Mouse (Mus musculus) induced T-regulatory cell, adult 2 months (primary cell): Measurements from ENCODE around the gene Grasp.

ENCODE experiments used
- DNase-seq: peaks from one replicate; pipeline ENCODE4 v3.0.0-alpha.2; 2012; ENCODE audit warnings: low read depth

Grasp gene

DNA sequence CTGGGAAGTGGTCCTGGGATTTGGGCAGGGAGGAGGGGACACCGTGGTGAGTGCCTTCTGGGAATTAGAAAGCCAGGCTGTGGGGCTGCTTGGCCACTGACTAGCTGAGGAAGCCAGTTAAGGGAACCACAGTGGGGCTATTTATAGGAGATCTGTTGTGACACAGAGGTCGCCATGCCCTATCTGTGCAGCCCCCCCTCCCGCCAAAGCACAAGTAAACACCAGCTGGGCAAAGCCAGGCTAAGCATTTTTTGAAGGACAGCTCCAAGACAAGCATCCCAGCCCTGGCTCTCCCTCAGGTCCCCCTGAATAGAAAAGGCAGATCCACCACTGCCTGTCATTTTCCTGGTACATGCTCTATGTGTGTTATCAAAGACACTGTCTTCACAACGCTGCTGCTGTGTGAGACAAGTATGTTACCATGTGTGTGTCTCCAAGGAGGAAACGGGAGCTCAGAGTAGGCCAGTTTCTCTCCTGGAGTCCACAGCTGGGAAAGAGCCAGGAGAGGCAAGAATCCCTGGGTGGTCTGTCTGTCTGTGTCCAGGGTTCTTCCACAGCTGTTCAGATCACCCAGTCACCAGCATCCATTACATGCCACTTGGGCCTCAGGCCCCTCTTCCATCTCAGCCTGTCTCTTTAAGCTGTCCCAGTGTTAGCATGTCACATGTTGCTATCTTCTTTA lies 24.2 kb downstream of the Grasp start:
- DNase-seq, result no peak

DNA sequence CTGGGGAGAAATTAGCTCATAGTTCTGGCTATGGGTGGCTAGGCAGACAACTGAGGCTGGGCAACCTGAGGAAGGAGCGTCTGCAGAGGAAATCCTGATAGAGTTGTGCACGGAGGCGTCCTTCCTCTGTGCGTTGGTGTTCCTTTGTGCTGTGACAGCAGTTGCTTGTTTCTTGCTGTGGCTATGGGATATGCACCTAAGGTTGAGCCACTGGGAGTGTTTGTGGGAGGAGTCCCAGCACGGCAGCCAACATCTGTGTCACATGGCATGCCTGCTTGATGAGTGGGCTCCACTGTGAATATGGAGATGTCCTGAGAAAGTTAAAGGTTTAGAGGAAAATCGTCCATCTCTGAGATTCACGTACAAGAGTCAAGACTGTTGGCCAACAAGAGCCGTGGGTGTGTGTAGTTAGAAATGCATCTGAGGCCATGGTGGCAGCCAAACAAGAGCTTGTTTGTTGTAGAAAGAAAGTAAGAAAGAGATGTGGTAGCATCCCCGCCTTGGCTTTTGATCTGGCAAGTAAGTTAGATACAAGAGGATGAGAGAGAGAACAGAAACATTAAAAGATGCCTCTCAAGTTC lies 26.3 kb downstream of the Grasp start:
- DNase-seq, result peak; percentile 52

DNA sequence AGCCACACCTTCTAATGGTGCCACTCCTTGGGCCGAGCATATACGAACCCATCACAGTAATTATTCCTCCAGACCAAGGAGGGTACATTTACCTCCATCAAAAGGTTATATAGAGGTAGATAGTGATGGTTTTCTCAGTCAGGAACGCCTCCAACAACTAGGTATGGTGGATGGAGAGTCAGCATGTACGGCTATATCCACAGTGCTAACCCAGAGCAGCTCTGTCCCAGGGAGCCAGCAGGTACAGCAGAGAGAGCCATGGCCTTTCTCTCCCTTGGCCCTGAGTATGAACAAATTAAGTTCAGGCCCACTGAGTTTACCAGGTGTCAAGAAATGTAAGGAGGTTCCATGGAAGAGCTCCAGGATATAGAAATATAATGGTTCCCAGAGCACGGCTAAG lies 27.9 kb downstream of the Grasp start:
- DNase-seq, result no peak

DNA sequence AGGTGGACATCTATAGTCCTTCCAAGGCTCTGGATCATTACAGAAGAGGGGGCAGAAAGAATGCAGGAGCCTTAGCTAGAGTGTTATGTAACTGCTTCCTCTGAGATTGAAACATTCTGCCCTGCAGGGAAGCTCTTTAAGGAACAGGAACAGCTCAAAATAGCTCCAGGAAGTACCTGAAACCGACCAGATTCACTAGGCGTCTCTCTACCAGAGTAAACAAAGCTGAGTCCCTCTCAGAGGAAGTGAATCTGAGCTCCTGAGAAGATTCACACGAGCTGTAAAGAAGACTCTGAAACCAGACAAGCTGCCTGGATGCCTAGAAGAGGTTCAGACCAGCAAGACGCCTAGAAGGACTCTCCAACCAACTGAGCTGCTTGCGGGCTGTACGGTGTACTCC lies 28.6 kb downstream of the Grasp start:
- peak; percentile 70 for DNase-seq

DNA sequence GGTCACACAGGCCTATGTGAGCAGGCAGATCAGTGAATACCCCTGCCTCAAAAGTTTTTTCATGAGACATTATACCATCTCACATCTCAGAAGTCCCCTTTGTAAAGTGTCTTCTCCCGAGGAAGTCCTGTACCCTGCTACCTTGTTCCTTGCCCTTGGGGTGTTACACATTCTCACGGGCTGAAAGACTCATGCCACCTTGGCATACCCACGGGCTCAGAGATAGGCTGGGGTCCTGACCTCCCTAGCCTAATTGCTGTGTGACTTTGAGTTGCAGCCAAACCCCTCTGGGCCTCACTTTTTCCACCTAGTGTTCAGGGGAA lies 29.5 kb downstream of the Grasp start:
- DNase-seq, result no peak

DNA sequence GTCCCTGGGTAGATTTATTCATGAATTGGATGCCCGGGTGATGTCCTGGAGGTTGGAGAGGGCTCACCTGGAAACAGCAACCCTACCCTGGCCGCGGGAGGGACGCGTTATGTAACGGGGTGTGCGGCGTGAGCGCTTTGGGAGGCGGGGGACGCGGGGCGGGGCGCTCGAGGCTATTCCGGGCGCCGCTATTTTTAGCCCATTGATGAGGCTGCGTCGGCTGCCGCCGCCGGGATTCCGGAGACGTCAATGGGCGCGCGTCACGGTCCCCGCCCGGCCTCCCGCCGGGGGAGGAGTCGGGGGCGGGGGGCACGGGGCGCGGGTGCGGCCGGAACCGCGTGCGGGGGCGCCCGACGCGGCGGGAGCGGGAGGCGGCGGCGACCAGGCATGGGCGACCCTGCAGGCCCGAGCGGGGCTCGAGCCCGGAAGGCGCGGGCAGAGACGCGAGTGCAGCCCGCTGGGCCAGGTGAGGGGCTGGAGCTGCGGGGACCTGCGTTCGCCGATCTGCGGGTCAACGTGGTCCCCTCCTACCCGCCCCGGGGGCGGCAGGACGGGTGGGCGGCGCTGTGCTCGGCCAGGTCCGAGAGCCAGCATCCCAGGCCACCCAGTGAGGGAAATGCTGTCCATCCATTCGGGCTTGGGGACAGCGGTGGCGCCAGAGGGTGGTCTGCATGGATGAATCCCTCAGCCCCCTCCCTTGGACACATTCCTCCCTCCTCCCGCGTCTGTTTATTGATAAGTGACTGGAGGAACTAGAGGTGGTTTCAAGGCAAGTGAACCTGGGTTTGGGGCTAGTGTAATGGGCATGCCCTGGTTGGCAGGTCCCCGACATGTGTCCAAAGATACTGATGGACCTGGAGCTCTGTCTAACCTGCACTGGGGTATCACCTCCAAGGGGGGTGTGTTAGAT lies 30.2 kb downstream of the Grasp start, which contains the start of gene Nr4a1:
Gene Nr4a1 (plus strand): TSS at position 384 of the 910 bp plus-strand sequence.
- DNase-seq, result peak; percentile 95

DNA sequence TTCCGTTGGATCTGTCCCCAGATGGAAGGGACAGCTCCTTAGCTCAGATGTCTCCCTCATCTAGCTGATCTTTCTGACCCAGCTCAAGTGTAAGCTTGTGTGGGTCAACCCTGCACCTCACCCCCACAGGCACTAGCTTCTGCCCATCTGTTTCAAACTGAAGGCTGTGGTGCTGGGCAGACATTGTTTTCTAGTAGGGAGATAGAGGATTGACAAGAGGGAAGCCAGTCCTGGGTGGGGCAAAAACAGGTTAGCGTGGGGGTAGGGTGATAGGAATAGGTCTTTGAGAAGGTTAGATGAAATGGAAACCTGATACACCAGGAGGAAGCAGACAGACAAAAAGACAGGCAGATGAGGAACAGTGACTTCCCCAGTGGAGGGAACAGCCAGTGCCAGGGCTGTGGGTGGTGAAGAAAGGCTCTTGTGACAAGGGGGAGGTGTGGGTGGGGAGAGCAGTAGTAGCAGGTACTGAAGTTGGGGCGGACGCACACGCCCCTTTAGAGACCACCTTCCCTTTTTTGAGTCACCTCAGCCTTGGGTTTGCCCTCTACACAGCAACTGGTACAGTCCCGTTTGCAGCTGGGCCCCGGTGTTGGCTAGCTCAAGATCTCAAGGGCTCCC lies 32.0 kb downstream of the Grasp start:
- DNase-seq, result peak; percentile 78

DNA sequence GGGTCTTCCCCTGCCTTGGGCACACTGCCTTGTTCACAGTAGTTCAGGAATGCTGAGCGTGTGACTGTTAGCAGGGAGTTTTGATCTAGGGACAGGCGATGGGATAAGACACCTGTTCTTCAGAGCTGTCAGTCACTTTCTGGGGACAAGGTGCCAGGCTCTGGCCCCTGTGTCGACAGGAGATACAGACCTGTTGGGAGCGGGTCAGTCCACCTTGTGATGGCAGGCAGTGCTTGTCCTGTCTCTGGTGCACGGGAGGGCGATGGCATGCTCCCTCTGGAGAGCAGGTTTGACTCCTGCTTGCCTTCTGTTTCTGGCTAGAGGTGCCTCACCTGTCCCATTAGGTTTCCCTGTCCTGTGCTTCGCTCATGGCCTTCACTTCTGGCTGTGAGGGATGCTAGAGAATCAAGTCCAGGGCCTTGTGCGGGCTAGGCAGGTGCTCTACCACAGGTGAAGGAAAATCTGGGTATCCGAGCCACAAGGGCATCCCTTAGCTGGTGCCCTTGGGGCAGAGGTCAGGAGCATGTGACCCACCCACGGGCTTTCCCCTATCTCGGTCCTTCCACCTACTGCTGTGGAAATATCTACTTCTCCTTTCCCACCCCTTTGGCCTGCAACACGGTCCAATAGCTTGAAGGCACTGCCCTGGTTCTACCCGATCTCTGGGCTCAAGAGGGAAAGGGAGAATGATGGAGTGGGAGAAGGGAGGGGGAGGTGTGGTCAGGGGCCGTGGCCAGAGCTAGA lies 32.6 kb downstream of the Grasp start:
- DNase-seq, result no peak

DNA sequence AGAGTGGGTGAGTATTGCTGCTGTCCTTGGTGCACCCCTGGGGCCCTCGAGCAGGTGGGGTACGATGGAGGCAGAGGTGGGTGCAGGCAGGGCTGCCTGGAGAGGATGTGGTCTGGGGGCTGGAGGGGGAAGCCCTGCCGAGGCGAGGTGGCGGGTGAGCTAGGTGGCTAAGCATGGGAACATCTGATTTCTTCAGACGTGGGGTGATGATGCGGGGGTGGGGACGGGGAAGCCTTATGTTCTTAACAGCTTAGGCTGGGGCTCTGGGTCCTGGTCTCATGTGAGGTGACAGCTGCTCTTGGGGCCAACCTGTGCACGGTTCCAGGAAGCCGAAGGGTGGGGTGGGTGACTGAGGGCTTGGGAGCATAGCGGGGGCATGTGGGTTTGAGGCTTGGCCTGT lies 34.4 kb downstream of the Grasp start:
- DNase-seq, result peak; percentile 93

DNA sequence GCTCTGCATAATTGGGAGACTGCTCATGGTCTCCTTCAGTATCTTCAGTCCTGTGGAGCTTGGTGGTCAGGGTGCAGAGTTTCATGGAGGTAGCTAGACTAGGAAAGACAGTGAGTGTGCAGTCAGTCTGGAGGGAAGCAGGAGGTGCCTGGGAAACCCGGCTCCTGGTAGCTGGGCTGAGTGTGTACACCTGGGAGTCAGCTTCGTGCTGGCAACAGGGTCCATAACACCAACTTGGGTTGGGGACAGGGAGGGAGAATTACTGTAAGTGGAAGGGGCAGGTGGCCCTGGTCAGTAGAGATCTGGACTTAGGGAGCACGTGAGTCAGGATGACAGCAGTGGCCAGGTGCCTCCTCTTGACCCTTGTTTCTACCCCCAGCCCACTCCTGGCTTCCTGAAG lies 35.9 kb downstream of the Grasp start:
- DNase-seq, result no peak

DNA sequence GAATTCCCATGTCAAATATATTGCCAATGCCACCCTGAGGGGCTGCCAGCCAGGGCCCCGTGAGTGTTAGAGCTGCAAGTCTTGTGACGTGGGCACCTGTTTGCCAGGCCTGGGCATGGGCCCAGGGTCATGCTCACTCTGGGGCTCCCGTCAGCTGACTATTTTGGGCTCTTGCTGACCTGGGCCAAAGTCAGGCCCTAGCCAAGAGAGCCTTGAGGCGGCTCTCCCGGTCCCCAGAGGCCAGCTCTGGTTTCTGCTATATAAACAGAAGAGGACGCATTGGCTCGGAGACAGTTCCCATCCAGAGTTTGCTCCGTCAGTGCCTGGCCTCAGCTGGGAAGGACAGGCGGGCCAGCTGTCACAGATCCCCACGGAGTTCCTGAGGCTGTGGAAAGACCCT lies 36.4 kb downstream of the Grasp start:
- peak; percentile 34 for DNase-seq

DNA sequence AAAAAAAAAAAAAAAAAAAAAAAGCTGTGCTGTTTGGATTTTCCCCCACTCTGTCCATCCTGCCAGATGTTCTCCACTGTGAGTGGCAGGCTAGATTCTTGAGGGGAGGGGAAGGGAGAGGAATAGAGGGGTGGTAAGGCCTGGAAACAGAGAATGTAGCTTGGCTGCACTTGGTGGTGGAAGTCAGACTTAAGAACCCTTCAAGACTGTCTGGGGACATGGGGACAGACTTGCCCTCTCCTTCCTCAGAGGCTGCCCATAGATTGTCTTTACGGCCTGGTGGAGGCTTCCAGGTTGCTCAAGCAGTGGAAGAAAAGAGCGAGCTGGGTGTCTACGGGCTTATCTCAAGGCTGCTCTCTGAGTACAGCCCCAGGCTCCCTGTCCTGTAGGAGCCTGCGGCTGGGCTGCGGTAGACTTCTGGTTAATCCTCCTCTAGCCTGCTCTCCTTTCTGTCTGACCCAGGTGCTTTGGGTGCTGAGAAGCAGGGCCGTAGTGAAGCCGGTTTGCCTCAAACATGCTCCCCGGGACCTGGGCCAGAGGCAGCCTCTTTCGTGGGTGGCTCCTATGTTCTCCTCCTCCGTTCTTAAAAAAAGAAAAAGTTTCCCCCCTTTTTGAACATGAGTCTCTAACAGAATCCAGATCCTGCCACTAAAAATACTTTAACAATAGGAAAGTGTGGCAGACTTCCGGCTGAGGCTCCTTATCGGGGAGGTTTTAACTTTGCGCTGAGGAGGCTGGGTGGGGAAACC lies 37.1 kb downstream of the Grasp start:
- peak; percentile 63 for DNase-seq

DNA sequence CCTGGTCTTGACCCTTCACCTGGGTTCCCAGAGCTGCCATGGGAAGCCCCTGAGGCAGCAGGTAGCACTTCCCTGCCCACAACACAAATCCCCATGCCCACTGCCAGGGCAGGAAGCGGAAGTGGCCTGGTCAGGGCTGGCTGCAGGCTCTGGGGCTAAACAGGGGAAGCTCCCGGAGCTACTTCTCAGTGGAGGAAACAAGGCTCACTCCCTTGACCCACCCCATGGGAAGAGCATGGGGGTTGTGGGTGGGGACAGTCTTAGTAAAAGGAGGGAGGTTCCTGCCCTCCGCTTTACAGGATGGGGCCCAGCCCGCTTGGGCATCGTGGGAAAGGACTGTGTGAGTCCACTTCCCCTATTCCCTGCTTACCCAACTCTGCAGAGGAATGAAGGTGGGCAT lies 38.5 kb downstream of the Grasp start:
- peak; percentile 54 for DNase-seq

DNA sequence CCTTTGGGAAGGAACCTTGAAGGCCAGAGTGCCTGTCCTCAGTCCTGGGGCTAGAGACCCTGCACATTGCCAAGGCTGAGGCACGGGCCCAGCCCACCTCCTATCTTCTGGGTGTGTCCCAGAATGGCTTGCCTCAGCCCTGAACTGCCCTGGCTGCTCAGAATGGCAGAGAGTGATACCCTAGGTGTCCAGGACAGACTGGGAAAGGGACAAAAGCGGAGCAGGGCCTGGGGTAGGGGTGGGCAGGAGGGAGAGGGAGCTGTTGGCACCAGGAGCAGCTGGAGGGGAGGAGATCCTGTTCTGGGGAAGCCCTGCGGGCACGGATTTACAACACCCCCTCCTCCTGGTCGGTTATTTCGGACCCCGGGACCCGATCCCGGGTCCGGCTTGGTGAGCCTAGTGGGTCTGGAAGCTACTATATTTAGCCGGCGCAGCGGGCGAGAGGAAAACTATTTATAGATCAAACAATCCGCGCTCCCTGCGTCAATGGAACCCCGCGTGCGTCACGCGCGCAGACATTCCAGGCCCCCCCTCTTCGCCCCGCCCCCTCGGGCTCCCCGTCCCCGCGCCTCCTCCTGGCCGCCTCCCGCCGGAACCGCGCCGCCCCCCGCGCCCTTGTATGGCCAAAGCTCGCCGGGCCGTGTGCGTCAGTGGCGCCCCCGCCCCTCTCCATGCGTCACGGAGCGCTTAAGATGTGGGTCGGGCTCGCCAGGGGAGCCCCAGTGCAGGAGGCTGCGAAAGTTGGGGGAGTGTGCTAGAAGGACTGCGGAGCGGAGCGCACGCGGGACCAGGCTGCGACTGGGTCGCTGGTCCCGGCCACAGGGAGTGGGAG lies 42.4 kb downstream of the Grasp start:
- peak; percentile 99 for DNase-seq

DNA sequence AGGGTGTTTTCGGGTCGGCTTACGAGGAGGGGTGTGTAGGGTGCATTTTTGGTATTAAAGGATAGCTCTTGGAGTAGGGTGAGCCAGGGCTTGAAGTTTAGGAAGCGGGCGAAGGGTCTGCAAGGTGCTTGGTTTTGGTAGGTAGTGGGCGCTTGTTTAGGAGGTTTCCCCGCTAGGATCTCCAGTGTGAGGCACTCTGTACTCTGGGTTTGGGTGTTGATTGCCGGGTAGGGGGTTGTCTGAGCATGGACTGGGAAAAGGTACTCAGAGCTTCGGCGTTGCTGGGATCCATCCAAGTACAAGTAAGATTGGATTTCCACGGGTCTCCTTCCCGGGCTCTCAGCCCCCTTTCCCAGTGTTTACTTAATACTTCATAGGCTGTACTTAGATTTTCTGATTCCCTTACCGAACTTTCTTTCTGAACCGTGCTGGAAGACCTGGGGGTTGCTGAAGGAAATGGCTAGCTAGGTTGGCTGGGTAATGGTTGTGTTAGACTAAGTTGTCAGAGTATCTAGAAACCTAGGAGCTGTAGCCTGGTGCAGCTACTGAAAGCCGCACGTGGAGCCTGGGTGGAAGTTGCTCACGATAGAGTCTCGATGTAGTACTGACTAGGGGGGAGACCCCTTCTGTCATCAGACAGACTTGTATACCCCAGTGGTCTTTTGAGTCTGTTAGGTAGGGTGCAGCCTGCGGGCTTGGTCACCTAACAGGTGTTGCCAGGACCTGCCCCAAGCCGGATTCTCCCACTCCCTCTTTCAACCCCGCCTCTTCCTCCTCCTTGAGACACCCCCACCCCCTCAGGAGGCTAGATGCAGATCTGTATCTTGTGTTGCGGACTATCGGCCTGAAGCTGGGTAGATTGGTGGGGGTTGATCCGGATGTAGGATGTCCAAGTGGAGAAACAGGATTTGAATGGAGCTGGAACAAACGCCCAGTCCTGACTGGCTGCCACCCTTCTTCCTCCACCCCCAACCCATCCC lies 43.4 kb downstream of the Grasp start:
- peak; percentile 87 for DNase-seq

DNA sequence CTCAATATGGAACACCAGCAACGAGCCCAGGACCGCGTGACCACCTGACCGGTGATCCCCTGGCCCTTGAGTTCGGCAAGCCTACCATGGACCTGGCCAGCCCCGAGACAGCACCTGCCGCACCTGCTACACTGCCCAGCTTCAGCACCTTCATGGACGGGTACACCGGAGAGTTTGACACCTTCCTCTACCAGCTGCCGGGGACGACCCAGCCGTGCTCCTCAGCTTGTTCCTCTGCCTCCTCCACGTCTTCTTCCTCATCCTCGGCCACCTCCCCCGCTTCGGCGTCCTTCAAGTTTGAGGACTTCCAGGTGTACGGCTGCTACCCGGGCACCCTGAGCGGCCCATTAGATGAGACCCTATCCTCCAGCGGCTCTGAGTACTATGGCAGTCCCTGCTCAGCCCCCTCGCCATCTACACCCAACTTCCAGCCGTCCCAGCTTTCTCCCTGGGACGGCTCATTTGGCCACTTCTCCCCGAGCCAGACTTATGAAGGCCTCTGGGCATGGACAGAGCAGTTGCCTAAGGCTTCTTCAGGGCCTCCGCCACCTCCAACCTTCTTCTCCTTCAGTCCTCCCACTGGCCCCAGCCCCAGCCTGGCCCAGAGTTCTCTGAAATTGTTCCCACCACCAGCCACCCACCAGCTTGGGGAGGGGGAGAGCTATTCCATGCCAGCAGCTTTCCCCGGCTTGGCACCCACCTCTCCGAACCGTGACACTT lies 46.3 kb downstream of the Grasp start:
- no peak for DNase-seq

DNA sequence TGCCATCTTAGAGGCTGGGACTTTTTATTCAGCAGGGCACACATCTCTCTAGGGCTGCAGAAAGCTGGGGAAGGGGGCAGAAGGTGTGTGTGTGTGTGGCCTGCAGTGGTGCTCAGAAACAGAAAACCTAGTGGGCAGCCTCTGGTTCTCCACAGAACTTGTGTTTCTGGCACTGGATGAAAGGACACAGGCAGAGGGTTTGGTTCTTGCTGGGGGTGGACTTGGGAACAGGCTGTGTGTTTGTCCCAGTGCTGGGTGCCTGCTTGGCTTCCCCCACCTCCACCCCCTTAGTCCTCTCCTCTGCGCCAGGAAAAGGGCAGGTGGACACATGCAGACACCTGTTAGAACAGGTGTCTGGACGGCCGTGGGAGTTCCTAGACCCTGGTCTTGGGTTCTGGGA lies 47.1 kb downstream of the Grasp start:
- DNase-seq, result peak; percentile 27

DNA sequence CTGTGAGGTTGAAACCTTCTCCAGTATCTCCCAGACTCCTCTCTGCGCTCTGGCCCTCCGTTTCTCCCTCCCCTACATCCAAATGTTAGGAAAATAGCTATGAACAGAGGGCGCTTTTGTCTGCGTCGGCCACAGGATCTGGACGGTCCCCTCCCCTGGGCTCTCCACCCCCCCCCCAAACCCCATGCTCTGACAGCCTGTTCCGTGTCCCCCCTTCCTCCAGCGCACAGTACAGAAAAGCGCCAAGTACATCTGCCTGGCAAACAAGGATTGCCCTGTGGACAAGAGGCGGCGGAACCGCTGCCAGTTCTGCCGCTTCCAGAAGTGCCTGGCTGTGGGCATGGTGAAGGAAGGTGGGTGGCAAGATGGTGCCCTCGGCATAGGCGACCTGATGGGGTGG lies 47.5 kb downstream of the Grasp start:
- peak; percentile 25 for DNase-seq
